Mouse (Mus musculus): ENCODE measurements around the gene Cpne7. TPM values are rescaled to one million over a fixed set of nuclear protein-coding genes. Genes with fewer than 3 reads are reported as not detected.

The Cpne7 gene
- not detected for polyA plus RNA-seq (2014; fragmentation: Illumina TruSeq; extraction: RNeasy Lipid Tissue Mini Kit (QIAGEN cat#74804))

GRCm38 (mm10) chr8:123117127-123117731 is at the start of gene Cpne7:
Cpne7 (plus strand) TSS chr8:123117374.

GRCm38 (mm10) chr8:123101735-123102685 is 15.2 kb upstream of the Cpne7 start, which contains the start of gene Rpl13:
Rpl13 (plus strand) TSS chr8:123102350.

DNA sequence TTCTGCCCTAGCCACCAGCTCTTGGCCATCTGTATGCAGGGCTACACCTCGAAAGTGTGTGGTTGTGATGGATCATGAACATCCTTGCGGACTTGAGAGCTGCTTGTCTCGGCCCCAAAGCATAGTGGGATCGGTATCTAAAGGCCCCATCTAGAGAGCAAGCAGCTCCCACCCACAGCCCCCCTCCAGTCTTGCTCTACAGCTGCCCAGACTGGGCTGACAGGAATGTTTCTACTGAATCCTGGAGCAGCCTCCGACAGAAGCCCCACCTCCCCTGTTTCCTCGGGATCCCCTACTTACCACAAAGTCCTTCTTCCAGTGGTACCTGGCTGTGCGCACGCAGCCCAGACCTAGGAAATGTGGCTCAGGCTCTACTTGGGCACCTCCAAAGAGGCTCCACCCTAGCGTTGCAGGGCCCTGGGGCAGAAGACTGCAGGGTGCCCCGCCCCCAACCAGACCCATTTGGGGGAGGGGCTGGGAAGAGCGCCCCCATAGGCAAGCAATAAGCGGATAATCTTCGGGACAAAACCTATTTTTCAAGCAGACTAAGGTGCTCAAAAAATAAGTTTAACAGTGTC is 40.8 kb downstream of the Cpne7 start, which contains the start of gene Sult5a1:
Sult5a1 (minus strand) TSS at position 428 of the 578 bp plus-strand sequence.

Other genes starting within 250 kb of the Cpne7 start
- gene Ankrd11, start 75.1 kb upstream of the Cpne7 start, polyA plus RNA-seq (2014; fragmentation: Illumina TruSeq; extraction: RNeasy Lipid Tissue Mini Kit (QIAGEN cat#74804)): 57.1 TPM
- 16.1 TPM for gene Spg7, start 54.4 kb upstream of the Cpne7 start, polyA plus RNA-seq (2014; fragmentation: Illumina TruSeq; extraction: RNeasy Lipid Tissue Mini Kit (QIAGEN cat#74804))
- 52.1 TPM for gene Rpl13, start 15.0 kb upstream of the Cpne7 start, polyA plus RNA-seq (2014; fragmentation: Illumina TruSeq; extraction: RNeasy Lipid Tissue Mini Kit (QIAGEN cat#74804))
- gene Sult5a1, start 40.9 kb downstream of the Cpne7 start, polyA plus RNA-seq (2014; fragmentation: Illumina TruSeq; extraction: RNeasy Lipid Tissue Mini Kit (QIAGEN cat#74804)): 1.1 TPM
- 1.4 TPM for gene Dpep1, start 68.9 kb downstream of the Cpne7 start, polyA plus RNA-seq (2014; fragmentation: Illumina TruSeq; extraction: RNeasy Lipid Tissue Mini Kit (QIAGEN cat#74804))
- 3.4 TPM for gene Chmp1a, start 95.4 kb downstream of the Cpne7 start, polyA plus RNA-seq (2014; fragmentation: Illumina TruSeq; extraction: RNeasy Lipid Tissue Mini Kit (QIAGEN cat#74804))
- 2.8 TPM for gene Spata33, start 95.5 kb downstream of the Cpne7 start, polyA plus RNA-seq (2014; fragmentation: Illumina TruSeq; extraction: RNeasy Lipid Tissue Mini Kit (QIAGEN cat#74804))
- gene Cdk10, start 107.5 kb downstream of the Cpne7 start, polyA plus RNA-seq (2014; fragmentation: Illumina TruSeq; extraction: RNeasy Lipid Tissue Mini Kit (QIAGEN cat#74804)): 1.3 TPM
- gene Spata2l, start 118.9 kb downstream of the Cpne7 start, polyA plus RNA-seq (2014; fragmentation: Illumina TruSeq; extraction: RNeasy Lipid Tissue Mini Kit (QIAGEN cat#74804)): not detected
- gene Zfp276, start 136.8 kb downstream of the Cpne7 start, polyA plus RNA-seq (2014; fragmentation: Illumina TruSeq; extraction: RNeasy Lipid Tissue Mini Kit (QIAGEN cat#74804)): 1.4 TPM
- 1.2 TPM for gene Vps9d1, start 137.0 kb downstream of the Cpne7 start, polyA plus RNA-seq (2014; fragmentation: Illumina TruSeq; extraction: RNeasy Lipid Tissue Mini Kit (QIAGEN cat#74804))
- 0.97 TPM for gene Fanca, start 201.2 kb downstream of the Cpne7 start, polyA plus RNA-seq (2014; fragmentation: Illumina TruSeq; extraction: RNeasy Lipid Tissue Mini Kit (QIAGEN cat#74804))
- not detected for gene Spire2, start 215.3 kb downstream of the Cpne7 start, polyA plus RNA-seq (2014; fragmentation: Illumina TruSeq; extraction: RNeasy Lipid Tissue Mini Kit (QIAGEN cat#74804))

Data from ovary, adult 10 weeks (tissue).